Mouse (Mus musculus): ENCODE data around the gene Ctf1.

GRCm38 (mm10) chr7:127725490-127725889, 13.0 kb downstream of the Ctf1 start:
- TF ChIP-seq CTCF (IDR thresholded peaks at IDR 0.05; ENCODE audit: control insufficient read depth, insufficient read depth, low read length), result no peak
- TF ChIP-seq POLR2A (IDR thresholded peaks at IDR 0.05; ENCODE audit: borderline replicate concordance, control insufficient read depth, low read depth, low read length), result no peak

Data from bone marrow, adult 2 months (tissue).